Comparison of ENCODE assay signal across 8 mouse cellular contexts in genomic region chr3:122245215-122245877, GRCm38 (mm10). TPM values are rescaled to one million over a fixed set of nuclear protein-coding genes. Genes with fewer than 3 reads are reported as not detected.
DNase-seq lines count a peak whose midpoint lies in the region; ATAC-seq and TF ChIP-seq lines count a peak whose summit lies in the region.

Gene Gclm, plus strand, starts transcription at chr3:122245557.

- peak; percentile 99 for ATAC-seq in embryonic facial prominence, embryonic 15.5 days (ENCODE audit: insufficient number of reproducible peaks, low FRiP score, low TSS enrichment, low read depth)
- ATAC-seq in kidney, embryonic 14.5 days (ENCODE audit: low FRiP score, low TSS enrichment) = peak; percentile 99
- peak; percentile 99 for ATAC-seq in limb, embryonic 15.5 days (ENCODE audit: insufficient number of reproducible peaks, low FRiP score, low TSS enrichment, low read depth)

- no peaks in the 10 kb centered on the region for H3K9me3 ChIP-seq in embryonic facial prominence, embryonic 15.5 days (replicated peaks)
- no peaks in the 10 kb centered on the region for H3K9me3 ChIP-seq in kidney, embryonic 14.5 days (ENCODE audit: control insufficient read depth, low read length)
- no peaks in the 10 kb centered on the region for H3K9me3 ChIP-seq in limb, embryonic 15.5 days

- peak within 1 kb of the TSS; percentile 85 for H3K9ac ChIP-seq in embryonic facial prominence, embryonic 15.5 days
- peak within 1 kb of the TSS; percentile 89 for H3K9ac ChIP-seq in kidney, embryonic 14.5 days (ENCODE audit: low read depth, low read length)
- H3K9ac ChIP-seq in limb, embryonic 15.5 days = peak within 1 kb of the TSS; percentile 89

- peak; percentile 94 for DNase-seq in 416B (ENCODE audit: low read depth)
- DNase-seq in heart, adult 9 months (ENCODE audit: low spot score in 2 of 2) = peak; percentile 93
- peak; percentile 83 to 88 for DNase-seq in monocyte, adult 2 months (ENCODE audit: low read depth in 1 of 2, low spot score in 2 of 2)
- DNase-seq in spleen, postnatal 36 days (ENCODE audit: low spot score in 2 of 2) = peak; percentile 93 to 94

- peak within 1 kb of the TSS; percentile 88 for H3K4me3 ChIP-seq in bone marrow, adult 2 months (replicated peaks; ENCODE audit: control insufficient read depth, low read depth, low read length)
- peak within 1 kb of the TSS; percentile 87 for H3K4me3 ChIP-seq in embryonic facial prominence, embryonic 15.5 days (replicated peaks)
- peak within 1 kb of the TSS; percentile 88 for H3K4me3 ChIP-seq in kidney, embryonic 14.5 days (ENCODE audit: low read length)
- peak within 1 kb of the TSS; percentile 98 for H3K4me3 ChIP-seq in limb, embryonic 15.5 days

- H3K4me2 ChIP-seq in embryonic facial prominence, embryonic 15.5 days (replicated peaks) = peak within 1 kb of the TSS; percentile 75
- H3K4me2 ChIP-seq in kidney, embryonic 14.5 days (replicated peaks; ENCODE audit: low read depth, low read length) = peak within 1 kb of the TSS; percentile 82
- peak within 1 kb of the TSS; percentile 81 for H3K4me2 ChIP-seq in limb, embryonic 15.5 days

- peak; percentile 81; the same call in 1 of the 2 replicates for TF ChIP-seq POLR2A in bone marrow, adult 2 months (IDR thresholded peaks at IDR 0.05; ENCODE audit: borderline replicate concordance, control insufficient read depth, low read depth, low read length)

- TF ChIP-seq CTCF in bone marrow, adult 2 months (IDR thresholded peaks at IDR 0.05; ENCODE audit: control insufficient read depth, insufficient read depth, low read length) = peak; percentile 60

- H3K36me3 ChIP-seq in embryonic facial prominence, embryonic 15.5 days = no peaks in the 10 kb centered on the region
- H3K36me3 ChIP-seq in kidney, embryonic 14.5 days (ENCODE audit: control insufficient read depth, insufficient read depth, low read length) = no peaks in the 10 kb centered on the region
- H3K36me3 ChIP-seq in limb, embryonic 15.5 days = no peaks in the 10 kb centered on the region

- H3K27me3 ChIP-seq in embryonic facial prominence, embryonic 15.5 days = no peaks in the 10 kb centered on the region
- H3K27me3 ChIP-seq in kidney, embryonic 14.5 days (ENCODE audit: control insufficient read depth, insufficient read depth, low read length) = no peaks in the 10 kb centered on the region
- H3K27me3 ChIP-seq in limb, embryonic 15.5 days = no peaks in the 10 kb centered on the region

- peaks cover 5% of the 10 kb centered on the region for H3K4me1 ChIP-seq in bone marrow, adult 2 months (ENCODE audit: control insufficient read depth, insufficient read depth, low read length)
- peaks cover 21% of the 10 kb centered on the region for H3K4me1 ChIP-seq in embryonic facial prominence, embryonic 15.5 days
- H3K4me1 ChIP-seq in kidney, embryonic 14.5 days (ENCODE audit: control insufficient read depth, insufficient read depth, low read length) = peaks cover 11% of the 10 kb centered on the region
- H3K4me1 ChIP-seq in limb, embryonic 15.5 days = peaks cover 19% of the 10 kb centered on the region

- under 1% methylated on average over 89 of the region's 90 CpGs for WGBS in bone marrow, adult 2 months
- under 1% methylated on average over 88 of the region's 90 CpGs for WGBS in embryonic facial prominence, embryonic 15.5 days
- 0% methylated on average over 66 of the region's 90 CpGs for WGBS in kidney, embryonic 14.5 days
- WGBS in limb, embryonic 15.5 days = under 1% methylated on average over 66 of the region's 90 CpGs

- peak within 1 kb of the TSS; percentile 99 for H3K27ac ChIP-seq in bone marrow, adult 2 months (ENCODE audit: control insufficient read depth, insufficient read depth, low read depth, low read length, poor library complexity)
- peak within 1 kb of the TSS; percentile 85 for H3K27ac ChIP-seq in embryonic facial prominence, embryonic 15.5 days (replicated peaks)
- peak within 1 kb of the TSS; percentile 84 for H3K27ac ChIP-seq in kidney, embryonic 14.5 days (ENCODE audit: low read depth, low read length)
- H3K27ac ChIP-seq in limb, embryonic 15.5 days = peak within 1 kb of the TSS; percentile 86

RNA-seq across cellular contexts. Expression of gene Gclm, which starts in this region (rescaled TPM):
- 107 and 167 TPM in 2 replicates for polyA plus RNA-seq in bone marrow, adult 2 months (2011; ENCODE audit: insufficient read depth, insufficient read length, low replicate concordance, missing spikeins)
- polyA plus RNA-seq in embryonic facial prominence, embryonic 15.5 days (2015; fragmentation: Nextera tagmentation; extraction: Ambion mirVana) = 68.6 and 74.2 TPM in 2 replicates
- polyA plus RNA-seq in kidney, embryonic 14.5 days (2014; fragmentation: Nextera tagmentation; extraction: Ambion mirVana) = 67.9 and 76.2 TPM in 2 replicates
- 45.7 and 56.6 TPM in 2 replicates for polyA plus RNA-seq in limb, embryonic 15.5 days (2015; fragmentation: Nextera tagmentation; extraction: Ambion mirVana)

Comparison
In these comparisons a context has a peak if more than half of its experiments do, and no peak if none do; other contexts are left out.
1. Peak in every context shown above with its lines: DNase-seq, ATAC-seq, H3K4me3 ChIP-seq and H3K27ac ChIP-seq.